Mouse (Mus musculus): ENCODE data around the gene Tmem100. TPM values are rescaled to one million over a fixed set of nuclear protein-coding genes. Genes with fewer than 3 reads are reported as not detected.

Tmem100 gene
- total and polyA plus RNA-seq, 2 experiments from 2014 or later: 12.6 to 18.3 TPM

GRCm38 (mm10) chr11:90036416-90036815, 6.3 kb downstream of the Tmem100 start:
- Histone ChIP-seq H3K27ac (ENCODE audit: low read depth) (no peak overlapping the region), H3K4me2 (ENCODE audit: low read depth, low read length) (no peak overlapping the region), H3K9me3 (replicated peaks; ENCODE audit: control insufficient read depth, low read length) (no peaks in the 10 kb centered on the region), H3K4me1 (ENCODE audit: control insufficient read depth, insufficient read depth) (peaks cover 4% of the 10 kb centered on the region; the same call in 1 of the 2 replicates), H3K4me3 (ENCODE audit: low read depth, low read length) (no peak overlapping the region), H3K9ac (replicated peaks; ENCODE audit: low read depth, low read length) (no peak overlapping the region), H3K36me3 (replicated peaks; ENCODE audit: control insufficient read depth, insufficient read depth, low read length) (no peaks in the 10 kb centered on the region), H3K27me3 (ENCODE audit: control insufficient read depth, insufficient read depth, low read length) (no peaks in the 10 kb centered on the region)
- DNase-seq (ENCODE audit: low spot score): no peak
- 87% methylated on average over 4 of the region's 4 CpGs for WGBS
- ATAC-seq (ENCODE audit: insufficient read depth, low read depth): no peak
- TF ChIP-seq EP300 (IDR thresholded peaks at IDR 0.05; ENCODE audit: low read depth): no peak
- TF ChIP-seq CTCF (IDR thresholded peaks at IDR 0.05; ENCODE audit: low read depth): 0 out of 2 replicates have a peak, but pooled peaks have one; percentile 15

- no peak overlapping the region for H3K4me3 ChIP-seq (ENCODE audit: low read depth, low read length)
- H3K27ac ChIP-seq (ENCODE audit: low read depth): no peak overlapping the region
- no peak for TF ChIP-seq EP300 (IDR thresholded peaks at IDR 0.05; ENCODE audit: low read depth)
- peak; percentile 80 for TF ChIP-seq CTCF (IDR thresholded peaks at IDR 0.05; ENCODE audit: low read depth)
- no peaks in the 10 kb centered on the region for H3K27me3 ChIP-seq (ENCODE audit: control insufficient read depth, insufficient read depth, low read length)
- H3K9ac ChIP-seq (replicated peaks; ENCODE audit: low read depth, low read length): no peak overlapping the region
- WGBS: 19% methylated on average over 5 of the region's 5 CpGs
- H3K36me3 ChIP-seq (replicated peaks; ENCODE audit: control insufficient read depth, insufficient read depth, low read length): no peaks in the 10 kb centered on the region
- DNase-seq (ENCODE audit: low spot score) (peak; percentile 61), ATAC-seq (ENCODE audit: insufficient read depth, low read depth) (peak; percentile 27; the same call in 1 of the 2 replicates)
- H3K4me2 ChIP-seq (ENCODE audit: low read depth, low read length): no peak overlapping the region
- H3K4me1 ChIP-seq (ENCODE audit: control insufficient read depth, insufficient read depth): peaks cover 4% of the 10 kb centered on the region; the same call in 1 of the 2 replicates
- no peaks in the 10 kb centered on the region for H3K9me3 ChIP-seq (replicated peaks; ENCODE audit: control insufficient read depth, low read length)
Observed at GRCm38 (mm10) chr11:90038022-90038421, 7.9 kb downstream of the Tmem100 start.

- Histone ChIP-seq H3K9ac (replicated peaks; ENCODE audit: low read depth, low read length) (no peak overlapping the region), H3K27me3 (ENCODE audit: control insufficient read depth, insufficient read depth, low read length) (no peaks in the 10 kb centered on the region), H3K4me3 (ENCODE audit: low read depth, low read length) (no peak overlapping the region), H3K27ac (ENCODE audit: low read depth) (no peak overlapping the region), H3K4me1 (ENCODE audit: control insufficient read depth, insufficient read depth) (0 out of 2 replicates have a peak, but pooled peaks cover 5% of the 10 kb centered on the region), H3K36me3 (replicated peaks; ENCODE audit: control insufficient read depth, insufficient read depth, low read length) (no peaks in the 10 kb centered on the region), H3K9me3 (replicated peaks; ENCODE audit: control insufficient read depth, low read length) (no peaks in the 10 kb centered on the region), H3K4me2 (ENCODE audit: low read depth, low read length) (no peak overlapping the region)
- 87% methylated on average over 4 of the region's 4 CpGs for WGBS
- ATAC-seq (ENCODE audit: insufficient read depth, low read depth) (no peak), DNase-seq (ENCODE audit: low spot score) (no peak)
- TF ChIP-seq EP300 (IDR thresholded peaks at IDR 0.05; ENCODE audit: low read depth) (no peak), CTCF (IDR thresholded peaks at IDR 0.05; ENCODE audit: low read depth) (no peak)
Observed at GRCm38 (mm10) chr11:90044459-90044858, 14.3 kb downstream of the Tmem100 start.

GRCm38 (mm10) chr11:90046211-90046610, 16.1 kb downstream of the Tmem100 start:
- H3K4me1 ChIP-seq (ENCODE audit: control insufficient read depth, insufficient read depth): 0 out of 2 replicates have a peak, but pooled peaks cover 5% of the 10 kb centered on the region
- ATAC-seq (ENCODE audit: insufficient read depth, low read depth) (no peak), DNase-seq (ENCODE audit: low spot score) (no peak)
- H3K27me3 ChIP-seq (ENCODE audit: control insufficient read depth, insufficient read depth, low read length): no peaks in the 10 kb centered on the region
- H3K4me3 ChIP-seq (ENCODE audit: low read depth, low read length): no peak overlapping the region
- H3K36me3 ChIP-seq (replicated peaks; ENCODE audit: control insufficient read depth, insufficient read depth, low read length): no peaks in the 10 kb centered on the region
- H3K27ac ChIP-seq (ENCODE audit: low read depth): no peak overlapping the region
- WGBS: 43% methylated on average over 7 of the region's 7 CpGs
- no peaks in the 10 kb centered on the region for H3K9me3 ChIP-seq (replicated peaks; ENCODE audit: control insufficient read depth, low read length)
- no peak overlapping the region for H3K4me2 ChIP-seq (ENCODE audit: low read depth, low read length)
- no peak for TF ChIP-seq EP300 (IDR thresholded peaks at IDR 0.05; ENCODE audit: low read depth)
- no peak for TF ChIP-seq CTCF (IDR thresholded peaks at IDR 0.05; ENCODE audit: low read depth)
- H3K9ac ChIP-seq (replicated peaks; ENCODE audit: low read depth, low read length): no peak overlapping the region

- 50% methylated on average over 9 of the region's 9 CpGs for WGBS
- Histone ChIP-seq H3K9me3 (replicated peaks; ENCODE audit: control insufficient read depth, low read length) (no peaks in the 10 kb centered on the region), H3K4me2 (ENCODE audit: low read depth, low read length) (no peak overlapping the region), H3K4me1 (ENCODE audit: control insufficient read depth, insufficient read depth) (0 out of 2 replicates have a peak, but pooled peaks cover 5% of the 10 kb centered on the region), H3K27me3 (ENCODE audit: control insufficient read depth, insufficient read depth, low read length) (no peaks in the 10 kb centered on the region), H3K36me3 (replicated peaks; ENCODE audit: control insufficient read depth, insufficient read depth, low read length) (no peaks in the 10 kb centered on the region), H3K4me3 (ENCODE audit: low read depth, low read length) (no peak overlapping the region), H3K9ac (replicated peaks; ENCODE audit: low read depth, low read length) (no peak overlapping the region), H3K27ac (ENCODE audit: low read depth) (no peak overlapping the region)
- TF ChIP-seq CTCF (IDR thresholded peaks at IDR 0.05; ENCODE audit: low read depth) (no peak), EP300 (IDR thresholded peaks at IDR 0.05; ENCODE audit: low read depth) (no peak)
- ATAC-seq (ENCODE audit: insufficient read depth, low read depth): no peak
- DNase-seq (ENCODE audit: low spot score): no peak
Observed at GRCm38 (mm10) chr11:90047271-90047670, 17.1 kb downstream of the Tmem100 start.

- 70% methylated on average over 7 of the region's 7 CpGs for WGBS
- Histone ChIP-seq H3K4me2 (ENCODE audit: low read depth, low read length) (no peak overlapping the region), H3K4me1 (ENCODE audit: control insufficient read depth, insufficient read depth) (peaks cover 12% of the 10 kb centered on the region), H3K27ac (ENCODE audit: low read depth) (no peak overlapping the region), H3K9me3 (replicated peaks; ENCODE audit: control insufficient read depth, low read length) (no peaks in the 10 kb centered on the region), H3K9ac (replicated peaks; ENCODE audit: low read depth, low read length) (no peak overlapping the region), H3K4me3 (ENCODE audit: low read depth, low read length) (no peak overlapping the region), H3K36me3 (replicated peaks; ENCODE audit: control insufficient read depth, insufficient read depth, low read length) (no peaks in the 10 kb centered on the region), H3K27me3 (ENCODE audit: control insufficient read depth, insufficient read depth, low read length) (no peaks in the 10 kb centered on the region)
- TF ChIP-seq CTCF (IDR thresholded peaks at IDR 0.05; ENCODE audit: low read depth): no peak
- TF ChIP-seq EP300 (IDR thresholded peaks at IDR 0.05; ENCODE audit: low read depth): no peak
- DNase-seq (ENCODE audit: low spot score) (no peak), ATAC-seq (ENCODE audit: insufficient read depth, low read depth) (no peak)
Observed at GRCm38 (mm10) chr11:90050016-90050415, 19.9 kb downstream of the Tmem100 start.
